Mouse (Mus musculus) left cerebral cortex, postnatal 10 days (tissue): ENCODE measurements around the gene Setd1b. TPM values are rescaled to one million over a fixed set of nuclear protein-coding genes. Genes with fewer than 3 reads are reported as not detected.

Source experiments
- DNase-seq, 2 experiments: peaks; one replicate each; pipeline ENCODE4 v3.0.0; 2021 to 2022; ENCODE audit warnings: low spot score in 2 of 2, mixed read lengths in 1 of 2; ENCODE audit errors: extremely low spot score in 1 of 2
- intact Hi-C: fragments of 180-260 bp; cut with DNase I; formaldehyde crosslinking; loops from one replicate; pipeline ENCODE4 v1.15.1; 2025
- total RNA-seq, 2 experiments: library from RNA; stranded (reverse); gene quantifications; 2 replicates each; pipeline ENCODE4 v1.2.3; 2021

Setd1b gene
- total RNA-seq, 2 experiments from 2014 or later: 30.3 to 32.6 TPM

- DNase-seq: no peak
- intact Hi-C loops: no loop called here
Observed at GRCm38 (mm10) chr5:123125105-123125504, 16.9 kb upstream of the Setd1b start.

GRCm38 (mm10) chr5:123125638-123126406 is 16.2 kb upstream of the Setd1b start:
- DNase-seq: no peak
- intact Hi-C loops: no loop called here

DNA sequence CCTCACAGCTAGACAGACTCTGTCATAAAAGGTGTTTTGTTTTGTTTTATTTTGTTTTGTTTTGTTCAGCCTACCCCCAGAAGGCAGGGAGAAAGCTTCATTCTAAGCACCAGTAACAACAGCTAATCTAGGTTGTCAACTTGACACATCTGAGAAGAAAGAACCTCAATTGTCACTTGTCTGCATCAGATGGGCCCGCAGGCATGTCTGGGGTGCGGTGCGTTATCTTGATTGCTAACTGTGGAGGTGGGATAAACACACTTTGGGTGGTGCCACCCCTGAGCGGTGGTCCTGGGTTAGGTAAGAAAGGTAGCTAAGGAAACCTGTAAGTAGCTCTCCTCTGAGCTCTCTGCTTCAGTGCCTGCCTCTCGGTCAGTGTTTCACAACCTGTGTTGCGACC is 15.0 kb upstream of the Setd1b start:
- intact Hi-C loops: no loop called here
- no peak for DNase-seq

DNA sequence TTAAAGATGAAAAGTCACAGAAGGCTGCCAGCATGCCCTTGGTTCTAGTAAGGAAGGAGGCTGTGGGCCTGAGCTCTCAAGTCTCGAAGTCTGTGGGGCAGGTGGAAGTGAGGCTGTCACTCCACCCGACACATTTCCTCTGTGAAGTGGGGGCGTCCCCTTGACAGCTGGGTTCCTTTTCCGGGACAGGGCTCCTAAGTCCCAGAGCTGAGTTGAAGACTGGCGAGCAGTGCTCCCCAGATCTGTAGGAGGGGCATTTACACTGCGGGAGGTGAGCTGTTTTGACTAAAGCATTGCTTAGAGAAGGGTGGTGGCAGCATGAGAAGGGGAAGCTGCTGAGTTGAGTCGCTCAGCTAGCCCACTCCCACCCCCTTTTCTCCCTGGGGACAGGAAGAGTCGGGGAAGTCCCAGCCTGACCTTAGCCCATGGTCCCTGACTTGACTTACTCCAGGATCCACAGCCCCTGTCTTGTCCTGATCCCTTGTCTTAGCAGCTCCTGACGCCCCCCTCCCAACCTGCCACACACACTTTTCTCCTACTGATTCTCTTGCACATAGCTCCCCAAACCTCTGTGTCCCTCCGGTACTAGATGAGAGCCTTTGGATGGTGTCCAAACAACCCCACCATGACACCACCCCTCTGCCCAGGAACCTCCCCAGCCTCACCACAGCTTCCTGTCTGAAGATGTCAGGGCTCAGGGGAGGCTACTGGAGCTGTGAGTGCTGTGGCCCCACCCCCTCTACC is 13.4 kb upstream of the Setd1b start:
- DNase-seq: peak in 1 of 2 experiments; percentile 47
- intact Hi-C loops: no loop called here

DNA sequence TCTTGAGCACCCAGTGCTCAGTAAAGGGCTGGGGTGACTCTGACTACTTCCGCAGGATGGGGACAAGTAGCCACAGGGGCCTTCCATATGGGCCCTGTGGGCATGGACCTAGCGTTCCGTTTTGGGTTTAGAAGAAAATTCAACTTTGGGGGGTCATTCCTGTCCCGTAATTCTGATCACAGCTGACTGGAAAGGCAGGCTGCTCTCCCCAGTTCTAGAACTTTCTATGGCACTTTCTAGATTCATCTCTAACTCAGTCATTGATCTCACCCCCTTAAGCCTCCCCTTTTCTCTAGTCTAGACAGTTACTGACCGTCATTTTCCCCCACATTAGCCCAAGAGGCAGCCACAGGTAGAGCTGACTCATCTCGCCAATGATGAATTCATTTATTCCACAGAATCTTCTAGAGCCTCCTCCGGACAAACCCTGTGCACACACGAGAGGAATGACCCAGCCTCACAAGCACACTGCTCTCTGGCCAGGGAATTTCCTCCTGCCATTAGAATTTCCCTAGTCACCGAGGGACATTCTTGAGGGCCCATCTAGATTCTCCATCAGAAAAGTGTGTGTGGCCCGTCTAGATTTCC is 12.7 kb upstream of the Setd1b start:
- intact Hi-C loops: no loop called here
- DNase-seq: no peak

DNA sequence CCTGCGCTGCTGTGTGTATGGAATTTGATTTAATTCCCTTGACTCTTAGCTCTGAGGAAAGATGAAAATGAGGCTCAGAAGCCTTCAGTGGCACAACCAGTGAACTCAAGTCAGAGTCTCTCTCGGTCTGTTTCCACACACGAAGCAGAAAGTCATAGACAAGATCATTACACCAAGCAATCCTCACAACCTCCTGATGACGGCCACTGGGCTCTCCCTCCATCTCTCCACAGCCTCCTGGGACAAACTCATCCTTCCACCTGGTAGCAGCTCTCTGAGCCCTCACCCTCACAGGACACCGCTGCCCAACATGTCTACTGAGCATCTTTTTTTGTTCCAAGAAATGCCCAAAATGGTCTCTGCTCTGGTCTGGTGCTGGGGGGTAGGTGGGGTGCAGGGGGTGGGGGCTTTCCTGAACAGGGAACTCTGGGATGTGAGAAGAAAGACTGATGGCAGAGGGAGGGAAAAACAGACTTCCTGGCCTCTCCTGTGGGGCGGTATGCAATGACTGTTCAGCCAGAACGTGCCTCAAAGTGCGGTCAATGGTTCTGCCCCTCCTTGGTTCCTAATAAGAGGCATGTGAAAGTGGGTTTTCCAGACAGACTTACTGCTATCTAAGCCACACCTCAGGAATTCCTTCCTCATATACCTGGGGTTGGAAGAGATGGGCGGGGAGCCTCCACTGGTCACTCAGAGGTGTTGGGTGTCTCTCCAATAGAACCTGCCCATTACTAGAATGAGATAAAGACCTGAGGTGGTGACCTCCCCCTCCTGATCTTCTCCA is 11.8 kb upstream of the Setd1b start:
- intact Hi-C loops: loop anchor here (5.0 kb wide), 1 partner anchor 68 kb away; no protein-coding TSS in a partner anchor
- DNase-seq: no peak

DNA sequence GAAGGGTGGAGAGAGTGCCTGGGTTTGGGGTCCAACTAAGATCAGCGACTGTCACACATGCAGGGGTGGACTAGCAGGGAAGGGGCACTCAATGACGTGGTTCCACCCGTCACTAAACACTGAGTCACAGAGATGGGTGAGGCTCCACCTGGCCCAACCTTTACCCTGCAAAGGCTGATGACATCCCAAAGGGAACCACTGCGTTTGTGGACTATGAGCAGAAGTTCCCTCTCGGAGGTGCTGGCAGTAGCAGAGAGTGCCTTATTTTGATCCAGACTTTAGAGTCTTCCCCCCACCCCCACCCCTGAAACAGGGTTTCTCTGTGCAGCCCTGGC is 11.2 kb upstream of the Setd1b start:
- intact Hi-C loops: loop anchor here (5.0 kb wide), 1 partner anchor 68 kb away; no protein-coding TSS in a partner anchor
- no peak for DNase-seq

DNA sequence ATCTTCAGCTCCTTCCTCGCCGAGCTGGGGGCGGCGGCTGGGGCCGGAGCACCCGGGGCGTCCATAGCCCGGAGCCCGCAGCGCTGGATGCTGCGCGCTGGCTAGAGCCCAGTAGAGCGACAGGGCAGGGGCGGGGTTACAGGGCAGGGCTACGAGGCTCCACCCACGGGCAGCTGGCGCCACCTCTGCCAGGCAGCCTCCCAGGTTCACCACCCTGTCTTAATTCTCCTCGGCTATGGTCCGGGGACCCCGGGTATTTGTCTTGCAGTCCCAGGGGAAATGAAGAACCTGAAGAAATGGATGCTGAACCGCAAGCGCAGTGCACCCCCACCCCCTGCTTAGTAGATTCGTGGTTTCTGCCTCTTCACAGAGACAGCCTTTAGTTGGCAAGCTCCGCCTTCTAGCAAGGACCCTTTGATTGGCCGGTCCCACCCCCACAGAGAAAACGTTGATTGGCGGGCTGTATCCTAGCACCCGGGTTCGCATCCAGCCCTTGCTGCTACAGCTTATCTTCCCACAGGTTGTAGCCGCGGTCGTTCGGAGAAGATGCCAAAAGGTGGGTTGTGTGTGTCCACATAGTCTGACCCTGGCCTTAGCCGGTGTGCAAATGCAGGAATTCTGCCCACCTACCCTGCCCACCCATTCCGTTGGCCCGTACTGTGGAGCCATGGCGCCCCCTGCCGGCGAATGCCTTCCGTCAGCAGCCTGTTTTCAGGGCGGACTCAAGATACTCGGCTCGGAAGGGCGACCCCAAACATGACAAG is 9.5 kb upstream of the Setd1b start, which contains the start of gene Rhof:
Gene Rhof, minus strand, starts transcription at position 385 of the 764 bp plus-strand sequence.
- intact Hi-C loops: loop anchor here (2.0 to 5.0 kb wide), 2 partner anchors 16 to 70 kb away; no protein-coding TSS in a partner anchor
- peak; percentile 83 to 89 for DNase-seq

DNA sequence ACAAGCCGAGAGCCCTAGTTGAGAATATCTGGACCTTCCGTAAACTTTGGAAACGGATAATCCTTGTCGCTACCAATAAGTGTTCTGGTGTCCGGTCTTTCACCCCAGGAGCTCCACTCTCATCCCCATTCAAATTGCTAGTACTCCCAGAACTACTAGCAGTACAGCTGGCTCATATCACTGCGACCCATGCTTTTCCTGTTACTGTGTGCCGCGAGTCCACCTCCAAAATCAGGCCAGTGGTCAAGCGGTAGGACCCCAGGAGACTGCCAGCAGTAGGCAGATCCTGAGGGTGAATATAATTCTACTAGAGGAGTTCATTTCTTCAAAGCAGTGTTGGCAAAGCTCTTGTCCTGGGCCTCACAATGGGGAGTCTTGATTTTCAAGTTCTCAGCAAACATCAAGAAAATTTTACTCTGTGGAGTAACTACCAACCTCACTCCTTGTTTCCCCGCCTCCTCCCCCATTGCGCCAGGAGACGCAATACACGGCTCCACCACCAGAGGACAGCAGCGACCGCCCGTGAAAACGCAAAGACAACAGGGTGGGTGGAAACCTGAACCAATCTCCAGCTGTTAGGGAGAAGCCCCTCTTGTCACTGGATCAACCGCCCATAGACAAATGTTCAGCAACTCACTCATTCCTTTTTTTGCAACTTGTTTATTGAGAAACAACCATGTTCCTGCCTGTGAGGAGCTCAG is 8.8 kb upstream of the Setd1b start:
- intact Hi-C loops: loop anchor here (2.0 to 5.0 kb wide), 2 partner anchors 16 to 71 kb away; no protein-coding TSS in a partner anchor
- DNase-seq: peak; percentile 82 to 86

GRCm38 (mm10) chr5:123133784-123134143 is 8.2 kb upstream of the Setd1b start:
- intact Hi-C loops: loop anchor here (2.0 to 5.0 kb wide), 2 partner anchors 15 to 71 kb away; no protein-coding TSS in a partner anchor
- peak; percentile 53 to 57 for DNase-seq

GRCm38 (mm10) chr5:123134186-123134874 is 7.7 kb upstream of the Setd1b start:
- intact Hi-C loops: loop anchor here (5.0 kb wide), 1 partner anchor 72 kb away; no protein-coding TSS in a partner anchor
- DNase-seq: peak; percentile 53 to 85

DNA sequence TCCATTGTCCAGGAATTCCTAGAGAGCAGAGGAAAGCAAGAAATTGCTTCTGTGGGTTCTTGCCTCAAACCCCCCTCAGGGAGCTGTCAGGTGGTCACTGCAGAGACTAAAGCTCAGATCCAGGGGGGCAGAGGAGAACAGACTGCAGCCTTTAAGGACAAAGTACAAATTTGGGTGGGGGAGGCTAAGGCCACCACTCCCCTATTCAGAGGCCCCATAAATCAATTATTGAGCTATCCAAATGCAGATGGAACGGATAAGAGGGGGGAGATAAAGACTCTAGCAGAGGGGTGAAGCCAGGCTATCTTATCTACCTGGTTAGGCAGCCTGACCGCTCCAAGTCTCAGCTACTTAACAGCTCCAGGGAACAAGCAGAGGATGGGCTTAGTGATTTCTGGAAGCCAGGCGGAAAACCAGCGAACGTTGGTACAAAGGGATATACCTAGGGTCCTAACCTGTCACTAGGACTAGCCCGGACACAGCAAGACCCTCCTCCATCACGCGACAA is 7.1 kb upstream of the Setd1b start:
- intact Hi-C loops: loop anchor here (5.0 kb wide), 1 partner anchor 73 kb away; no protein-coding TSS in a partner anchor
- no peak for DNase-seq

- intact Hi-C loops: no loop called here
Observed at GRCm38 (mm10) chr5:123135471-123136360, 6.3 kb upstream of the Setd1b start.

GRCm38 (mm10) chr5:123136361-123137043 is 5.5 kb upstream of the Setd1b start:
- intact Hi-C loops: no loop called here
- DNase-seq: peak; percentile 88 to 96

More at GRCm38 (mm10) chr5:123135471-123136360, 6.3 kb upstream of the Setd1b start:
- peak; percentile 60 to 90 for DNase-seq
